Mouse (Mus musculus) kidney, adult 8-10 months (tissue): ENCODE measurements around the gene Tmem132e.
A peak's percentile ranks its signal among the peaks of the same experiment; 100 is the strongest.

Source experiments
- DNase-seq, 2 experiments: peaks; one replicate each; pipeline ENCODE4 v3.0.0; 2022

Gene Tmem132e

GRCm38 (mm10) chr11:82388371-82389313 lies at the start of gene Tmem132e:
Tmem132e (plus strand) TSS chr11:82388900.
- no peak for DNase-seq

GRCm38 (mm10) chr11:82339921-82340401 lies 48.7 kb upstream of the Tmem132e start:
- DNase-seq, result peak; percentile 38 to 42

- DNase-seq, result no peak
Measured at GRCm38 (mm10) chr11:82340416-82340815, 48.3 kb upstream of the Tmem132e start.

- DNase-seq, result no peak
Measured at GRCm38 (mm10) chr11:82340900-82341299, 47.8 kb upstream of the Tmem132e start.

- DNase-seq, result no peak
Measured at GRCm38 (mm10) chr11:82351039-82351438, 37.7 kb upstream of the Tmem132e start.

- no peak for DNase-seq
Measured at GRCm38 (mm10) chr11:82370151-82370550, 18.5 kb upstream of the Tmem132e start.

GRCm38 (mm10) chr11:82371577-82371976 lies 17.1 kb upstream of the Tmem132e start:
- no peak for DNase-seq

GRCm38 (mm10) chr11:82380606-82381202 lies 8.0 kb upstream of the Tmem132e start:
- DNase-seq, result no peak

GRCm38 (mm10) chr11:82386970-82387540 lies 1.6 kb upstream of the Tmem132e start:
- no peak for DNase-seq

GRCm38 (mm10) chr11:82387711-82388341 lies 874 bp upstream of the Tmem132e start:
- no peak for DNase-seq

- DNase-seq, result no peak
Measured at GRCm38 (mm10) chr11:82389396-82390291, 944 bp downstream of the Tmem132e start.

- no peak for DNase-seq
Measured at GRCm38 (mm10) chr11:82392341-82392740, 3.6 kb downstream of the Tmem132e start.

GRCm38 (mm10) chr11:82399621-82400020 lies 10.9 kb downstream of the Tmem132e start:
- DNase-seq, result peak in 1 of 2 experiments; percentile 20

GRCm38 (mm10) chr11:82405641-82406040 lies 16.9 kb downstream of the Tmem132e start:
- no peak for DNase-seq

- peak; percentile 19 to 41 for DNase-seq
Measured at GRCm38 (mm10) chr11:82406358-82407221, 17.9 kb downstream of the Tmem132e start.

GRCm38 (mm10) chr11:82412496-82412895 lies 23.8 kb downstream of the Tmem132e start:
- DNase-seq, result no peak

GRCm38 (mm10) chr11:82418337-82419041 lies 29.8 kb downstream of the Tmem132e start:
- DNase-seq, result no peak

- DNase-seq, result no peak
Measured at GRCm38 (mm10) chr11:82421909-82422308, 33.2 kb downstream of the Tmem132e start.

- no peak for DNase-seq
Measured at GRCm38 (mm10) chr11:82423521-82423920, 34.8 kb downstream of the Tmem132e start.

GRCm38 (mm10) chr11:82428801-82429200 lies 40.1 kb downstream of the Tmem132e start:
- DNase-seq, result peak in 1 of 2 experiments; percentile 7
